Mouse (Mus musculus) heart, adult 2 months (tissue): ENCODE data around the gene Arhgef10l. TPM values are rescaled to one million over a fixed set of nuclear protein-coding genes. Genes with fewer than 3 reads are reported as not detected.

Experiments
- DNase-seq, 2 experiments: peaks; one replicate each; pipeline ENCODE4 v3.0.0; 2021
- H3K27ac ChIP-seq: fragments of 200-600 bp; 2 replicates; pipeline ENCODE4 v1.8.1; 2022
- H3K27me3 ChIP-seq: fragments of 200-500 bp; 2 replicates; pipeline ENCODE4 v1.6.1; 2012; ENCODE audit warnings: mild to moderate bottlenecking, low read length, inconsistent platforms, mixed read lengths; ENCODE audit not compliant: control insufficient read depth, insufficient read depth
- H3K36me3 ChIP-seq: fragments of 200-500 bp; 2 replicates; pipeline ENCODE4 v1.6.1; 2012; ENCODE audit warnings: low read length, inconsistent platforms; ENCODE audit not compliant: control insufficient read depth, insufficient read depth
- H3K4me1 ChIP-seq: fragments of 200-500 bp; 2 replicates; pipeline ENCODE4 v1.6.1; 2011; ENCODE audit warnings: low read length; ENCODE audit not compliant: control insufficient read depth, insufficient read depth
- H3K4me3 ChIP-seq: fragments of 200-600 bp; 2 replicates; pipeline ENCODE4 v1.8.1; 2022
- H3K79me2 ChIP-seq: fragments of 200-500 bp; replicated peaks from 2 replicates; pipeline ENCODE4 v1.6.1; 2012; ENCODE audit warnings: mild to moderate bottlenecking, inconsistent platforms, low read length, moderate library complexity, mixed read lengths; ENCODE audit not compliant: control insufficient read depth, insufficient read depth
- H3K9ac ChIP-seq: fragments of 200-500 bp; 2 replicates; pipeline ENCODE4 v1.6.1; 2012; ENCODE audit warnings: low read depth, mild to moderate bottlenecking, control low read depth, inconsistent platforms, low read length, mixed read lengths
- CTCF ChIP-seq: fragments of 200-600 bp; IDR thresholded peaks from 2 replicates; pipeline ENCODE4 v1.8.1; 2022; ENCODE audit warnings: antibody characterized with exemption, mild to moderate bottlenecking, moderate library complexity
- EP300 ChIP-seq: fragments of 200-500 bp; IDR thresholded peaks from 2 replicates; pipeline ENCODE4 v1.6.1; 2011; ENCODE audit warnings: low read depth, low read length, control low read depth; ENCODE audit not compliant: insufficient read depth
- POLR2A ChIP-seq: fragments of 200-500 bp; IDR thresholded peaks from 2 replicates; pipeline ENCODE4 v1.6.1; 2011; ENCODE audit warnings: mild to moderate bottlenecking, low read depth, low read length, control low read depth; ENCODE audit not compliant: insufficient read depth
- WGBS: fragments of 180-500 bp; shearing (Covaris S2); methylation state at CpG from one replicate; pipeline ENCODE4 v1.1.7; 2018; 5-methylcytosine and 5-hydroxymethylcytosine counted together
- intact Hi-C: fragments of 180-260 bp; cut with DNase I; formaldehyde crosslinking; loops from one replicate; pipeline ENCODE4 v1.15.1; 2025
- polyA plus RNA-seq: library from polyadenylated mRNA; depleted of rRNA; stranded (reverse); fragments of >200 nt; gene quantifications from 2 replicates; pipeline ENCODE4 v1.2.3, GENCODE M21; 2012
- total RNA-seq, 2 experiments: library from RNA; stranded (reverse); gene quantifications; 2 replicates each; pipeline ENCODE4 v1.2.3; 2021

Gene Arhgef10l
- total and polyA plus RNA-seq, 3 experiments, result 54.7 to 74.4 (median 61.0) TPM

DNA sequence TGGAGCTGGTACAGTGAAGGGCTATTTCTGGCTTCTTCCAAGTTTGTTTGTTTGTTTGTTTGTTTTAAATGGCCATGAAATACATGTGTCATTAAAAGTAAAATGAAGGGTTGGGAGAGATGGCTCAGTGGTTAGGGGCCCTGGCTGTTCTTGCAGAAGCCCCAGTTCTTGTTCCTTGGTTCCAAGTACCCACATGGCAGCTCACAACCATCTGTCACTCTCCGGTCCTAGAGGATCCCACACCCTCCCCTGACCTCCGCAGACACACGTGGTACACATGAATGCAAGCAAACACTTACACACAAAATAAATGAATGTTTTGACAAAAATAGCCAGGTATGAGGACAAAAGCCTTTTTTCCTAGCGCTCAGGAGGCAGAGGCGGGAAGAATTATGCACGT, 21.5 kb downstream of the Arhgef10l start:
- Histone ChIP-seq H3K79me2 (no peaks in the 10 kb centered on the region), H3K36me3 (no peaks in the 10 kb centered on the region), H3K9ac (no peak overlapping the region), H3K4me3 (no peak overlapping the region), H3K27me3 (no peaks in the 10 kb centered on the region), H3K27ac (no peak overlapping the region), H3K4me1 (peaks cover 4% of the 10 kb centered on the region; the same call in 1 of the 2 replicates)
- DNase-seq, result no peak
- WGBS, result 72% methylated on average over 6 of the region's 6 CpGs
- TF ChIP-seq POLR2A (no peak), CTCF (no peak), EP300 (no peak)
- intact Hi-C loops, result no loop called here

DNA sequence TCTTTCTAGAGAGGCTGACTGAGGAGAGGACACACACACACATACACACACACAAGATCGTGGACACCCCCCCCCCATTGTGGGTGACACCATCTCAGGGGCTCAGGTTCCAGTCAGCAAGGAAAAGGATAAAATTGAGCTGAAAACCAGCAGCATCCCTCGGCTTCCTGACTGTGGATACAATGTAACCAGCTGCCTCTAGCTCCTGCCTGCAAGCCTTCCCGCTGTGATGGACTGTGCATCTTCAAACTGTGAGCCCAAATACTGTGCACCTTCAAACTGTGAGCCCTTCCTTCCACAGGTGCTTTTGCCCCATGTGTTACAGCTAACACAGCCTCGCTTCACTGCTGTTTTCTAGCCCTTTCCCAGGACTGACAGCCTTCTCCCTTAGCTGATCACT, 23.4 kb downstream of the Arhgef10l start:
- Histone ChIP-seq H3K79me2 (no peaks in the 10 kb centered on the region), H3K4me1 (peaks cover 2% of the 10 kb centered on the region; the same call in 1 of the 2 replicates), H3K4me3 (no peak overlapping the region), H3K9ac (no peak overlapping the region), H3K27ac (no peak overlapping the region), H3K36me3 (no peaks in the 10 kb centered on the region), H3K27me3 (no peaks in the 10 kb centered on the region)
- WGBS, result 92% methylated on average over 4 of the region's 4 CpGs
- TF ChIP-seq CTCF, result no peak
- no peak for TF ChIP-seq POLR2A
- no peak for TF ChIP-seq EP300
- intact Hi-C loops, result no loop called here
- no peak for DNase-seq

DNA sequence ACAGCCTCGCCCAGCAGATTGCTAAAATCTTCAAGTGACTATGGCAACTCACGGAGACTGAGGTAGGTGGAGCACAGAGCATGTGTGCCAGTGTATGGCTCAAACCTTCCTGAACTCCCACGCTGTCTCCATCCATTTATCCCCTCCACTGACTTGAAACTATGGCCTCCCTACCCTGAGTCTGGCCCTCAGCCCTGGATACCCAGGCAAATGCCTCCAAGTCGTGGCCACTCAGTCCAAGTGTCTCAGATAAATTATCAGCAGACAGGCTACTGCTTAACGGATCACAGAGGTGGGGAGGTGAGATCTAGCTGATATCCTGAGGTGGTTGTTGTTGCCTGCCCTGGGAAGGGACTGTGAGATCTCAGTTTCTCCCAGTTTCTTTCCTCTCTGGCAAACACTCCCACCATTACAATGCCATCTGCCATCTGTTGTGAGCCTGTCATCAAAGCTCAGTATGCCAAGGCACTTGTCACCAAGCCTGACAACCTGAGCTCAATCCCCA, 24.3 kb downstream of the Arhgef10l start:
- H3K4me1 ChIP-seq, result peaks cover 2% of the 10 kb centered on the region; the same call in 1 of the 2 replicates
- no peaks in the 10 kb centered on the region for H3K36me3 ChIP-seq
- intact Hi-C loops, result no loop called here
- no peak overlapping the region for H3K9ac ChIP-seq
- WGBS, result 71% methylated on average over 5 of the region's 5 CpGs
- DNase-seq, result no peak
- no peak overlapping the region for H3K4me3 ChIP-seq
- H3K27me3 ChIP-seq, result no peaks in the 10 kb centered on the region
- no peaks in the 10 kb centered on the region for H3K79me2 ChIP-seq
- H3K27ac ChIP-seq, result no peak overlapping the region
- TF ChIP-seq CTCF (no peak), POLR2A (no peak), EP300 (no peak)

DNA sequence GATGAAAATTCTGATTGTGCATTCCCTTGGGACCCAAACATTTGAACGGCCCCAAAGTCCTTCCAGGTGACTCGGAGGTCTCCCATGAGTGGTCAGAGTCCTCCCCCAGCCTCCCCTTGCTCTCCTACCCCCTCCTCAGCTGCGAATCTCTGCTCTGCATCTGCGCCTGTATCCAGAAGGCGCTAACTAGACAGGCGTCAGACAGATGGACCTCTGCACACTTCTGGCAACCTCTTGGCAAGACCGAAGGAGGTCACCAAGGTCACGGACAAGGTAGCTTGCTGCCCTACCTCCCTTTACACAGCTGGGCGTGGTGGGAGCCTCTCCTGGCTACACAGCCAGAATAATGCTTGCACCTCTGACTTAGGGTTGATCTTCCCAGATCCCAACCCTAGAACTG, 25.1 kb downstream of the Arhgef10l start:
- intact Hi-C loops, result no loop called here
- Histone ChIP-seq H3K79me2 (no peaks in the 10 kb centered on the region), H3K4me3 (no peak overlapping the region), H3K27me3 (no peaks in the 10 kb centered on the region), H3K27ac (no peak overlapping the region), H3K9ac (no peak overlapping the region), H3K36me3 (no peaks in the 10 kb centered on the region), H3K4me1 (peaks cover under 1% of the 10 kb centered on the region; the same call in 1 of the 2 replicates)
- 81% methylated on average over 9 of the region's 9 CpGs for WGBS
- TF ChIP-seq CTCF (no peak), EP300 (no peak), POLR2A (no peak)
- DNase-seq, result no peak

DNA sequence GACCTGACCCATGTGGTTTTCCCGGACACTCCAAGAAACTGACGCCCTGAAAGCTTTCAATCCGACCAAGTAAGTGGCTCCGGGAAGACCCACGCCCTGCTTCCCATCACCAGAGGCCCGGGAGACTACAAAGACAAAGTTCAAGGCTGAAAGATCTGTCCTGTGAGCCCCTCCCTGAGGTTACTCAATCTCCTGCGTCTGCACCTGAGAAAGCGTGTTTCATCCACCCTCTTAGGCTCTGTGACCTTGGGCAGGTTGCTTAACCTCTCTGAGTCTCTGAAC, 25.6 kb downstream of the Arhgef10l start:
- Histone ChIP-seq H3K9ac (no peak overlapping the region), H3K4me1 (peaks cover 4% of the 10 kb centered on the region; the same call in 1 of the 2 replicates), H3K36me3 (no peaks in the 10 kb centered on the region), H3K27ac (no peak overlapping the region), H3K27me3 (no peaks in the 10 kb centered on the region), H3K79me2 (no peaks in the 10 kb centered on the region), H3K4me3 (no peak overlapping the region)
- TF ChIP-seq POLR2A (no peak), EP300 (no peak), CTCF (no peak)
- WGBS, result 77% methylated on average over 8 of the region's 8 CpGs
- intact Hi-C loops, result no loop called here
- DNase-seq, result no peak

DNA sequence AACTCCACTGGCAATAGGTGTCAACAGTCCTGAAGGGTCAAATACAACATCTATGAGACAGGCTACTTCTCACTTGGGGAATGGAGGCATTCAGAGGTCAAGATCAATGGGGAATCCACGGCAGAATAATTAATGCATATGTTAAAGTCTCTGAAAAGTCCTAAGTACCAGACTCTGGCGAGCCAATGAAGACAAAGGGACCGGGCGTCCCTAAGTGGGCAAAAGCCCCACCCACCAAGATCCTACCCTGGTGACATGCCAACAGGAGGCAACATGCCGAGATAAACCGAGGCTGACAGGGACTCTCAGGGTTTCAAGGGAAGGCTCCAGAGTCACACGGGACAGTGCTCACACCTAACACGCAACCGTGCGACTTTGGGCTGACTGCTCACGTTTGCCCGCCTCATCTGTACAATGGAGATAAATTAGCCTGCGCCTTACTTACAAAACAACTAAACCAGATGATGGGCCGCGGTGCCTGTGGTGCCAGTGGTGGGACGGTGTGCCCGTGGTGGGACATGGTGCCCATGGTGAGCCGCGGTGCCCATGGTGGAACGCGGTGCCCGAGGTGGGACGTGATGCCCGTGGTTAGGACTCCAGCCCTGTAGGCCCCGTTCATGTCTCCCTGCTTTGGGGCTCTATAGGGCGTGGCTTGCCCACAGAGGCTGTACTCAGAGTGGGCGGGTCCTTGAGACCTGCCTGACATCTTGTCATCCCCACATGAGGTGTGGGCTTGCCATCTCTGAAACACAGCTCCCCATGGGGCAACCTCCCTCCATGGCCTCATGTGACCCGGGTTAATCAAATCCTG, 26.2 kb downstream of the Arhgef10l start:
- Histone ChIP-seq H3K4me3 (no peak overlapping the region), H3K79me2 (no peaks in the 10 kb centered on the region), H3K27me3 (no peaks in the 10 kb centered on the region), H3K4me1 (peaks cover 6% of the 10 kb centered on the region; the same call in 1 of the 2 replicates), H3K9ac (no peak overlapping the region), H3K27ac (no peak overlapping the region), H3K36me3 (no peaks in the 10 kb centered on the region)
- DNase-seq, result no peak
- WGBS, result 90% methylated on average over 28 of the region's 28 CpGs
- TF ChIP-seq POLR2A (no peak), EP300 (no peak), CTCF (no peak)
- intact Hi-C loops, result no loop called here
